Mouse (Mus musculus) stomach, postnatal 0 days (tissue): ENCODE data around the gene Panx2.

ENCODE experiments used
- CTCF ChIP-seq: IDR thresholded peaks from 2 replicates; pipeline ENCODE4 v1.5.1; 2016; ENCODE audit warnings: antibody characterized with exemption, low read depth, mild to moderate bottlenecking, moderate library complexity
- EP300 ChIP-seq: optimal IDR thresholded peaks from 2 replicates; pipeline ENCODE3; 2016; ENCODE audit warnings: antibody characterized with exemption

DNA sequence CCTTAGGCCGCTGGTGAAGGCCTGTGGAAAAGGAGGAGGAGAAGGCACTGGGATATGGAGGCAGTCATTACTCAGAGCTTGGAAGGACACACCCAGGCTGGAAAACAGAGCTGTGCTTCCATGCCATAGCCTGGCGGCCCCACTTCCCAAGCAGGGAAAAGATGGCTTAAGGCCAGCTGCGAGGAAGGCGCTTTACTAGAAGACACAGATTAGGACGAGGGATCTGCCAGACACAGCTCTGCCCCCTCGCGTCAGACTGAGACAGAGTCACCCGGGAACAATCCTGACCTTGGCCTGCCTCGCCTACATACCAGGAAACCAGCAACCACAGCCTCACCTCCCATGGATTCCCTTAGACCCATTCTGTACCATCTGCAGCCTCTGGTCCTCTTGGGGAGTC, 50.6 kb downstream of the Panx2 start:
- peak; percentile 39 for TF ChIP-seq CTCF
- TF ChIP-seq EP300, result no peak
